Mouse (Mus musculus) E14TG2a.4 (cell line): ENCODE data around the gene Plcl2.

Source experiments
- CTCF ChIP-seq: conservative IDR thresholded peaks from 2 replicates; pipeline ENCODE4 v1.5.1; 2014; ENCODE audit warnings: low read length
- POU5F1 ChIP-seq: IDR thresholded peaks from 2 replicates; pipeline ENCODE4 v1.6.1; 2014; ENCODE audit warnings: low read length, borderline replicate concordance

GRCm38 (mm10) chr17:50544860-50545259 lies 35.7 kb downstream of the Plcl2 start:
- TF ChIP-seq CTCF (no peak), POU5F1 (no peak)
